Mouse (Mus musculus) hindbrain, embryonic 15.5 days (tissue): Measurements from ENCODE around the gene Tet2. TPM values are rescaled to one million over a fixed set of nuclear protein-coding genes. Genes with fewer than 3 reads are reported as not detected.

ENCODE experiments used
- ATAC-seq: fragments of 200-750 bp; cut with Nextera tagmentation; 2 replicates; pipeline ENCODE4 v1.8.0; 2017; ENCODE audit warnings: low read depth, moderate number of reproducible peaks, moderate TSS enrichment; ENCODE audit not compliant: low FRiP score
- H3K27ac ChIP-seq: fragments of 300-500 bp; sonication (generic); replicated peaks from 2 replicates; pipeline ENCODE4 v1.5.1; 2015; ENCODE audit warnings: mild to moderate bottlenecking, inconsistent platforms
- H3K27me3 ChIP-seq: fragments of 300-500 bp; sonication (generic); 2 replicates; pipeline ENCODE4 v1.6.1; 2015; ENCODE audit warnings: control low read depth, inconsistent platforms
- H3K36me3 ChIP-seq: fragments of 300-500 bp; sonication (generic); 2 replicates; pipeline ENCODE4 v1.6.1; 2015; ENCODE audit warnings: control low read depth, inconsistent platforms
- H3K4me1 ChIP-seq: fragments of 300-500 bp; sonication (generic); replicated peaks from 2 replicates; pipeline ENCODE4 v1.6.1; 2015; ENCODE audit warnings: control low read depth, inconsistent platforms
- H3K4me2 ChIP-seq: fragments of 300-500 bp; sonication (generic); 2 replicates; pipeline ENCODE4 v1.6.1; 2015; ENCODE audit warnings: moderate library complexity, mild to moderate bottlenecking, inconsistent platforms
- H3K4me3 ChIP-seq: fragments of 300-500 bp; sonication (generic); 2 replicates; pipeline ENCODE4 v1.5.1; 2015; ENCODE audit warnings: mild to moderate bottlenecking, inconsistent platforms
- H3K9ac ChIP-seq: fragments of 300-500 bp; sonication (generic); 2 replicates; pipeline ENCODE4 v1.6.1; 2015; ENCODE audit warnings: inconsistent platforms
- H3K9me3 ChIP-seq: fragments of 300-500 bp; sonication (generic); 2 replicates; pipeline ENCODE4 v1.6.1; 2016; ENCODE audit warnings: control low read depth, inconsistent platforms
- WGBS: fragments of 180-500 bp; shearing (Covaris S2); methylation state at CpG from one replicate; pipeline ENCODE4 v1.1.7; 2015; 5-methylcytosine and 5-hydroxymethylcytosine counted together
- microRNA-seq: library from miRNA; unstranded; fragments of <30 nt; microRNA quantifications from one replicate; pipeline ENCODE4, GENCODE M21; 2016
- polyA plus RNA-seq: library from polyadenylated mRNA; unstranded; fragments of >200 nt; fragmentation: Nextera tagmentation; extraction: Ambion mirVana; gene quantifications from 2 replicates; pipeline ENCODE4 v1.2.1, GENCODE M21; 2015

The Tet2 gene
- polyA plus RNA-seq, 1 experiment from 2014 or later: 14.0 TPM

DNA sequence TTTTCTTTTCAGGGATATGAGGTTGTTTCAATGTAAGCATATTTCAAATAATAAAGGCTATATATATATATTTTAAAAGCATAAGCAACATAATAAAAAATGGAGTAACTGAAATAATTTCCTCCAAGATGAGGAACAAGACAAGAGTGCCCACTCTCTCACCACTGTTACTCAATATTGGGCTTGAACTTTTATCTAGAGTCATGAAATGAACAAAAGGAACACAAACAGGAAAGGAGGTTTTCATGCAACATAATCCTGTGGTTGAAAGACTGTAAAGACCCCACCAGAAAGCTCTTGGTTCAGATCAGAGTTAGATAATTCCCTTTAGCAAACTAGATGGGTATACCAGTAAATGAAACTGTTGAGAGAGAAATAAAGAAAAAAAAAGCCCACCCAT is 121.9 kb downstream of the Tet2 start:
- H3K4me3 ChIP-seq: no peak overlapping the region
- H3K27ac ChIP-seq: no peak overlapping the region
- no peaks in the 10 kb centered on the region for H3K36me3 ChIP-seq
- no peaks in the 10 kb centered on the region for H3K9me3 ChIP-seq
- no peak overlapping the region for H3K9ac ChIP-seq
- H3K4me2 ChIP-seq: no peak overlapping the region
- no peak for ATAC-seq
- no peaks in the 10 kb centered on the region for H3K27me3 ChIP-seq
- no peaks in the 10 kb centered on the region for H3K4me1 ChIP-seq

GRCm38 (mm10) chr3:133414747-133415146 is 130.2 kb downstream of the Tet2 start:
- no peak overlapping the region for H3K9ac ChIP-seq
- ATAC-seq: no peak
- H3K4me3 ChIP-seq: no peak overlapping the region
- H3K27ac ChIP-seq: no peak overlapping the region
- WGBS: 87% methylated on average over 4 of the region's 4 CpGs
- no peak overlapping the region for H3K4me2 ChIP-seq
- no peaks in the 10 kb centered on the region for H3K4me1 ChIP-seq
- H3K36me3 ChIP-seq: no peaks in the 10 kb centered on the region
- H3K9me3 ChIP-seq: no peaks in the 10 kb centered on the region
- no peaks in the 10 kb centered on the region for H3K27me3 ChIP-seq

Small RNAs within 50 kb of the gene (microRNA-seq; reads per million reads assigned to microRNA genes)
- not detected for gene Gm25042

Other genes starting within 250 kb of the Tet2 start
- gene Ppa2, start 235.0 kb downstream of the Tet2 start, polyA plus RNA-seq: 80.1 and 80.6 TPM in 2 replicates